Mouse (Mus musculus) lung, postnatal 0 days (tissue): ENCODE measurements around the gene Slc25a12. TPM values are rescaled to one million over a fixed set of nuclear protein-coding genes. Genes with fewer than 3 reads are reported as not detected.

Source experiments
- ATAC-seq: fragments of 200-750 bp; cut with Nextera tagmentation; 2 replicates; pipeline ENCODE4 v1.8.0; 2017; ENCODE audit warnings: moderate library complexity
- DNase-seq: peaks from one replicate; pipeline ENCODE4 v3.0.0-alpha.2; 2016; ENCODE audit warnings: low spot score
- H3K27ac ChIP-seq: fragments of 300-500 bp; sonication (generic); 2 replicates; pipeline ENCODE4 v1.5.1; 2014; ENCODE audit warnings: antibody characterized with exemption, mild to moderate bottlenecking, low read length, mixed read lengths
- H3K27me3 ChIP-seq: fragments of 300-500 bp; sonication (generic); replicated peaks from 2 replicates; pipeline ENCODE4 v1.6.1; 2014; ENCODE audit warnings: low read length, mixed read lengths; ENCODE audit not compliant: insufficient read depth
- H3K36me3 ChIP-seq: fragments of 300-500 bp; sonication (generic); 2 replicates; pipeline ENCODE4 v1.6.1; 2014; ENCODE audit warnings: low read length, mixed read lengths; ENCODE audit not compliant: insufficient read depth
- H3K4me1 ChIP-seq: fragments of 300-500 bp; sonication (generic); 2 replicates; pipeline ENCODE4 v1.6.1; 2014; ENCODE audit warnings: antibody characterized with exemption, low read depth, low read length, mixed read lengths; ENCODE audit not compliant: insufficient read depth
- H3K4me2 ChIP-seq: fragments of 300-500 bp; sonication (generic); replicated peaks from 2 replicates; pipeline ENCODE4 v1.6.1; 2014; ENCODE audit warnings: low read depth, mild to moderate bottlenecking, low read length, moderate library complexity, mixed read lengths
- H3K4me3 ChIP-seq: fragments of 300-500 bp; sonication (generic); 2 replicates; pipeline ENCODE4 v1.5.1; 2014; ENCODE audit warnings: low read depth, low read length
- H3K9ac ChIP-seq: fragments of 300-500 bp; sonication (generic); replicated peaks from 2 replicates; pipeline ENCODE4 v1.6.1; 2014; ENCODE audit warnings: low read depth, mild to moderate bottlenecking
- H3K9me3 ChIP-seq: fragments of 300-500 bp; sonication (generic); 2 replicates; pipeline ENCODE4 v1.6.1; 2016; ENCODE audit warnings: low read length, mixed read lengths
- CTCF ChIP-seq: IDR thresholded peaks from 2 replicates; pipeline ENCODE4 v1.5.1; 2016; ENCODE audit warnings: antibody characterized with exemption, mild to moderate bottlenecking
- EP300 ChIP-seq: IDR thresholded peaks from 2 replicates; pipeline ENCODE4 v1.6.1; 2016; ENCODE audit warnings: antibody characterized with exemption, mild to moderate bottlenecking, control low read depth
- WGBS: fragments of 180-500 bp; shearing (Covaris S2); extraction: QIAGEN DNeasy Blood & Tissue Kit; methylation state at CpG from one replicate; pipeline ENCODE4 v1.1.7; 2014; 5-methylcytosine and 5-hydroxymethylcytosine counted together
- polyA plus RNA-seq: library from polyadenylated mRNA; unstranded; fragments of >200 nt; fragmentation: Nextera tagmentation; extraction: Ambion mirVana; gene quantifications from 2 replicates; pipeline ENCODE4 v1.2.1, GENCODE M21; 2015

Slc25a12 gene
- polyA plus RNA-seq, 1 experiment from 2014 or later: 16.8 TPM

DNA sequence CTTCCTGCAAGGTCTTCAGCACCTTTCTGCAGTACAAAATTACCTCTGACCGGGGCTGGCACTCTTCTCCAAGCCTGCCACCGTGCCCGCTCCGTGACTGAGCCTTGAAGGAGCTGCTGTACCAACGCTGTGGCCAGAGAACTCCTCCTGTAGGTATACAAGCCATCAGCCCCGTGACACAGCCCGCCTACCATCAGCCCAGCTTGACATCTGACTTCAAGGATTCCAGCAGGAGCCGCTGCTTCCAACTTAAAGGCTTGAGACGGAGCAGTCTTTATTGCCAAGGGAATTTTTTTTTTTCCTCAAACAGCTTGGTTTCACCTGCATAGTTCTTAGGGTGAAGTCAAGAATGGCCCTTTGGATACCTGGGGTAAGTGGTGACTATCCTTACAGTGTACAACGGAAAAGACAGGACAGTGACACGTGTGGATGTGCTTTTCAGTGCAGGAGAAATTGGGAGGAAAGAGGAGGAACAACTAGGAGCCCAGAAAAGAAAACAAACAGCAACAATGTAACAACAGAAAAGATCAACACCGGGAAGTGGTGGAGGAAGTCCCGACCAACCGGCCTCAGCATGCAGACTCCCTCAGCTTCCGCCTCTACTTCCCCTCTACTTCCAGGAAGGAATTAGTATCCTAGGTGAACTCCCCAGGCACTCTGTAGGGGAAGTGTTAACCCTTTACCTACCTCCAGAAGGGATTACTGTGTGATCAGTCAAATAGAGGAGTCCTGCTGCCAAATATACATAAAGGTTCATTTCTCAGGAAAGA, 39.0 kb downstream of the Slc25a12 start:
- Histone ChIP-seq H3K27me3 (no peaks in the 10 kb centered on the region), H3K4me2 (no peak overlapping the region), H3K27ac (no peak overlapping the region; the same call in 1 of the 2 replicates), H3K36me3 (no peaks in the 10 kb centered on the region), H3K4me1 (no peaks in the 10 kb centered on the region; the same call in 1 of the 2 replicates), H3K9ac (no peak overlapping the region), H3K4me3 (no peak overlapping the region), H3K9me3 (no peaks in the 10 kb centered on the region)
- no peak for TF ChIP-seq EP300
- 0 out of 2 replicates have a peak, but pooled peaks have one; percentile 17 for TF ChIP-seq CTCF
- 45% methylated on average over 15 of the region's 15 CpGs for WGBS
- DNase-seq (no peak), ATAC-seq (no peak)

DNA sequence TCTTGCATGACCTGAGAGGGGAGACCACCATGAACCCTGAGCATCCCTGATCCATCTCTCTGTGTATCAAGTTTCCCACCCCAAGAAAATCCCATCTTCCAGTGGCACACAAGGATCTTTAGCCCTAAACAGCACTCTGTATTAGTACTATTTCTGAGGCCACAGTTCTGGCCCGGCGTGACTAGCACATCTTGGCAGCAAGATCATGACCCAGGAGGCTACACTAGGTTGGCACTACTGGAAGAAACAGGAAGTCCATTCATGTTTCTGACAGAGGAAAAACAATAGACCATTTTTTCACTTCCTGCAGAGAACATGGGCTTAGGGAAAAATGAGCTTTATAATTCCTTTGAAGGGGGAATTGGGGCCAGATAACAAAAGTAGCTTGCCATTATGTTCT, 39.8 kb downstream of the Slc25a12 start:
- TF ChIP-seq CTCF: no peak
- TF ChIP-seq EP300: no peak
- Histone ChIP-seq H3K27me3 (no peaks in the 10 kb centered on the region), H3K36me3 (no peaks in the 10 kb centered on the region; the same call in 1 of the 2 replicates), H3K9ac (no peak overlapping the region), H3K4me3 (no peak overlapping the region), H3K27ac (no peak overlapping the region), H3K9me3 (no peaks in the 10 kb centered on the region), H3K4me1 (no peaks in the 10 kb centered on the region; the same call in 1 of the 2 replicates), H3K4me2 (no peak overlapping the region)
- 50% methylated on average over 2 of the region's 2 CpGs for WGBS
- ATAC-seq: no peak
- no peak for DNase-seq

DNA sequence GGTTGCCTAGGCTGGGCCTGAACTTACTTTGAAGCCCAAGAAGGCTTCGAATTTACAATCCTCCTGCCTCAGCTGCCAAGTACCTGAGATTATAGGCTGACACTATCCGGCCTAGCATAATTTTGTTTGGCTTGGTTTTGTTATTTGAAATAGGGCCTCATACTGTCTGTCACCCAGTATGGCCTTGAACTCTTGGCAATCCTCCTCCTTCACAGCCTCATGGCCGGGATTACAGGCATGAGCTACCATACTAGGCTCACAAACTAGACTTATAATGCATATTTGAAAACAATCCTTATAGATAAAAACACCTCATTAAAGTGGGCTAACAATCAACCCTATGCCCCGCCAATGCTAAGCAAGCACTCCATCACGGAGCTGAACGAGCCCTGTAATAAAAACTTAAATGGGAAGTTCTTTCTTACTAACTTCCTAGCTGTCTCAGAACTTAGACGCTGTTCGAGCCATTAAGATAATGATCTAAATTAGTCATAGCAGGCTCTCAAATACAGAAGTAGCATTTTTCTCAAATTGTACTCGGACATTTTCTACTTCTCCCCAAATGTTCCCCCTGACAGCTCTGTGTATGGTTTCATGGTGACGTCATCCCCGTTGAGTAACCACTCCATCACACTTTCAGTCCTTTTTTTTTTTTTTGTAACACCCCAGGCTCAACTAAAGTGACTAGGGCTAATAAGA, 40.6 kb downstream of the Slc25a12 start:
- DNase-seq (peak; percentile 47), ATAC-seq (no peak)
- WGBS: 50% methylated on average over 11 of the region's 11 CpGs
- Histone ChIP-seq H3K4me3 (no peak overlapping the region), H3K9ac (no peak overlapping the region), H3K36me3 (no peaks in the 10 kb centered on the region; the same call in 1 of the 2 replicates), H3K27ac (no peak overlapping the region), H3K4me1 (no peaks in the 10 kb centered on the region; the same call in 1 of the 2 replicates), H3K9me3 (no peaks in the 10 kb centered on the region), H3K4me2 (no peak overlapping the region), H3K27me3 (no peaks in the 10 kb centered on the region)
- TF ChIP-seq EP300 (no peak), CTCF (no peak)

DNA sequence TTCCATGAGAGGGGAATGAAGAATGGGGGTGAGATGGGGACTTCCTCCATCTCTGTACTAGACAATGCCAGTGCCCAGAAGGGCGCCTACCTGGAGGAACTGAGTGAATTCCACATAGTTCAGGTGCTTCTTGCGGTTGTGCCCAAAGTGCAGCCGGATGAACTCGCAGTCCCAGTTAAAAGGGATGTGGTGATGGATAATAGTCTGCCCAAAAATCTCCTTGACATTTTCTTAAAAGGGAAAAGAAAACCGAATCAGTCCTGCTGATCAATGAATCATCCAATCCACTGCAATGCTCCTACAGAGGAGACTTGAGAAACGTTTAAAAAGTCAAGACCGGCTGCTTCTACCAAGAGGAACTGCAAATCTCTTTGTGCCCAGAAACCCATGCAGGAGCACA, 43.7 kb downstream of the Slc25a12 start:
- no peak for TF ChIP-seq CTCF
- no peak for TF ChIP-seq EP300
- Histone ChIP-seq H3K9ac (no peak overlapping the region), H3K36me3 (no peaks in the 10 kb centered on the region; the same call in 1 of the 2 replicates), H3K27me3 (no peaks in the 10 kb centered on the region), H3K4me3 (no peak overlapping the region), H3K4me2 (no peak overlapping the region), H3K9me3 (no peaks in the 10 kb centered on the region), H3K27ac (no peak overlapping the region), H3K4me1 (no peaks in the 10 kb centered on the region; the same call in 1 of the 2 replicates)
- WGBS: 87% methylated on average over 7 of the region's 7 CpGs
- DNase-seq (no peak), ATAC-seq (no peak)

DNA sequence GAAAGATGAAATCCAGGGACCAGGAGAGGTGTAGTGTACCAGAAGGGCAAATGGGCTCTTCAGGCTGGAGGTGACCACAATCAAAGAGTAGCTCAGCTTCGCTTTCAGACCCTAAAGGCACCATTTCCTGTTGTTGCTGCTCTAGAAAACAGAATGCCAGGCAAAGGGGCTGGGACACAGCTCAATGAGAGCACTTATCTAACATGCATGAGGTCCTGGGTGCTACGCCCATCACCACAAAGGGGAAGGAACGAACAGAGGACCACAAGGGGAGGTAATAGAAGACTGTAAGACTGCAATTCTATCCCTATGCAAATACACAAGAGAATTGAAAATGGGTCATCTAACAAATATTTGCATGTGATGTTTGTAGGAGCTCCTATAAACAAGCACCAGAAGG, 46.1 kb downstream of the Slc25a12 start:
- Histone ChIP-seq H3K9me3 (no peaks in the 10 kb centered on the region), H3K27ac (no peak overlapping the region), H3K9ac (no peak overlapping the region), H3K27me3 (no peaks in the 10 kb centered on the region), H3K36me3 (peaks cover 4% of the 10 kb centered on the region; the same call in 1 of the 2 replicates), H3K4me3 (no peak overlapping the region), H3K4me1 (no peaks in the 10 kb centered on the region), H3K4me2 (no peak overlapping the region)
- 93% methylated on average over 3 of the region's 3 CpGs for WGBS
- no peak for DNase-seq
- no peak for ATAC-seq
- TF ChIP-seq EP300: no peak
- no peak for TF ChIP-seq CTCF

DNA sequence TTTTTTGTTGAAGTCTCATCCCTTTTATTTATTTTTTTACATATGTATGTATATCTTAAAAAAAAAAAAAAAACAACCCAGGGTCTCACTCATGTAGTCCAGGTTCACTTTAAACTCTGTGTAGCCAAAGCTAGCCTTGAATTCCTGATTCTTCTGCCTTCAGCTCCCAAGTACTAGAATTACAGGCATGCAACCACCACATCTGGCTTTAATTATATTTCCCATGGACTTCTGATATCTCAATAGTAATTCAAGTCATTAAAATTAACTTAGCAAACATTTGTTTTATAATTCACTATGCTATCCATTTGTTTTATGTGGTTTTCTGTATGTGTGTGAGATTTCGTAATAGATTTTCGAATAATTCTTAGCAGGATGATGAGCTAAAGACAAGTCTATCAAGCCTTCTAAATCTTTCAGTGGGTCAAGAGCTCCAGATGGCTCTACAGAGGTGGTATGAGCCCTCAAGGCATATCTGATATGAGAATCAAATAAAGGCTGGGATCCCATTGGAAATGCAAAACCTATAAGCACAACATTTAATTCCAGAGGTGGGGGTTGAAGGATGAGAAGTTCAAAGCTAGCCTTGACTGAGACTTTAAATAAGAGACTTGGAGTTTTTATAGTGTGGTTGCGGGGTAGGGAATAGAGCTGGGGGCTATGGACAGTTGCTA, 51.3 kb downstream of the Slc25a12 start:
- H3K27ac ChIP-seq: no peak overlapping the region
- ATAC-seq: no peak
- H3K27me3 ChIP-seq: no peaks in the 10 kb centered on the region
- H3K4me3 ChIP-seq: no peak overlapping the region
- H3K4me2 ChIP-seq: no peak overlapping the region
- TF ChIP-seq EP300 (no peak), CTCF (no peak)
- H3K36me3 ChIP-seq: peaks cover 4% of the 10 kb centered on the region; the same call in 1 of the 2 replicates
- no peaks in the 10 kb centered on the region for H3K4me1 ChIP-seq
- no peaks in the 10 kb centered on the region for H3K9me3 ChIP-seq
- H3K9ac ChIP-seq: no peak overlapping the region
- DNase-seq: no peak
- 92% methylated on average over 3 of the region's 3 CpGs for WGBS
